Mouse (Mus musculus) heart, embryonic 13.5 days (tissue): Measurements from ENCODE around the gene Runx3. TPM values are rescaled to one million over a fixed set of nuclear protein-coding genes. Genes with fewer than 3 reads are reported as not detected.
"Not testable (repeated sequence)": the region's sequence is repeated elsewhere in the genome, so short reads cannot be mapped to it uniquely, and the experiment has no call there.

Experiments
- ATAC-seq: fragments of 200-750 bp; cut with Nextera tagmentation; 2 replicates; pipeline ENCODE4 v1.8.0; 2017; ENCODE audit warnings: moderate TSS enrichment; ENCODE audit not compliant: insufficient number of reproducible peaks, low FRiP score, low TSS enrichment; ENCODE audit errors: extremely low read depth
- H3K27ac ChIP-seq: fragments of 300-500 bp; sonication (generic); replicated peaks from 2 replicates; pipeline ENCODE4 v1.5.1; 2015; ENCODE audit warnings: moderate library complexity, mild to moderate bottlenecking, inconsistent platforms
- H3K27me3 ChIP-seq: fragments of 300-500 bp; sonication (generic); replicated peaks from 2 replicates; pipeline ENCODE4 v1.6.1; 2015; ENCODE audit warnings: mild to moderate bottlenecking, inconsistent platforms
- H3K36me3 ChIP-seq: fragments of 300-500 bp; sonication (generic); 2 replicates; pipeline ENCODE4 v1.6.1; 2015; ENCODE audit warnings: mild to moderate bottlenecking, inconsistent platforms
- H3K4me1 ChIP-seq: fragments of 300-500 bp; sonication (generic); 2 replicates; pipeline ENCODE4 v1.6.1; 2015; ENCODE audit warnings: inconsistent platforms
- H3K4me2 ChIP-seq: fragments of 300-500 bp; sonication (generic); 2 replicates; pipeline ENCODE4 v1.6.1; 2015; ENCODE audit warnings: inconsistent platforms, mild to moderate bottlenecking, moderate library complexity
- H3K4me3 ChIP-seq: fragments of 300-500 bp; sonication (generic); 2 replicates; pipeline ENCODE4 v1.5.1; 2015; ENCODE audit warnings: moderate library complexity, mild to moderate bottlenecking, inconsistent platforms
- H3K9ac ChIP-seq: fragments of 300-500 bp; sonication (generic); 2 replicates; pipeline ENCODE4 v1.6.1; 2015; ENCODE audit warnings: inconsistent platforms, mild to moderate bottlenecking, moderate library complexity
- H3K9me3 ChIP-seq: fragments of 300-500 bp; sonication (generic); 2 replicates; pipeline ENCODE4 v1.6.1; 2016; ENCODE audit warnings: inconsistent platforms
- WGBS: fragments of 180-500 bp; shearing (Covaris S2); methylation state at CpG from one replicate; pipeline ENCODE4 v1.1.7; 2015; ENCODE audit warnings: mixed read lengths; 5-methylcytosine and 5-hydroxymethylcytosine counted together
- polyA plus RNA-seq: library from polyadenylated mRNA; unstranded; fragments of >200 nt; fragmentation: Nextera tagmentation; extraction: Ambion mirVana; gene quantifications from 2 replicates; pipeline ENCODE4 v1.2.1, GENCODE M21; 2015

Gene Runx3
- polyA plus RNA-seq, 1 experiment from 2014 or later: 0.05 TPM

GRCm38 (mm10) chr4:135177568-135177967 is 57.1 kb downstream of the Runx3 start:
- no peak for ATAC-seq
- H3K27me3 ChIP-seq: peaks cover 85% of the 10 kb centered on the region
- no peak overlapping the region for H3K4me2 ChIP-seq
- no peak overlapping the region for H3K4me3 ChIP-seq
- no peaks in the 10 kb centered on the region for H3K36me3 ChIP-seq
- no peak overlapping the region for H3K9ac ChIP-seq
- no peaks in the 10 kb centered on the region for H3K9me3 ChIP-seq
- H3K27ac ChIP-seq: no peak overlapping the region
- H3K4me1 ChIP-seq: peaks cover 23% of the 10 kb centered on the region

DNA sequence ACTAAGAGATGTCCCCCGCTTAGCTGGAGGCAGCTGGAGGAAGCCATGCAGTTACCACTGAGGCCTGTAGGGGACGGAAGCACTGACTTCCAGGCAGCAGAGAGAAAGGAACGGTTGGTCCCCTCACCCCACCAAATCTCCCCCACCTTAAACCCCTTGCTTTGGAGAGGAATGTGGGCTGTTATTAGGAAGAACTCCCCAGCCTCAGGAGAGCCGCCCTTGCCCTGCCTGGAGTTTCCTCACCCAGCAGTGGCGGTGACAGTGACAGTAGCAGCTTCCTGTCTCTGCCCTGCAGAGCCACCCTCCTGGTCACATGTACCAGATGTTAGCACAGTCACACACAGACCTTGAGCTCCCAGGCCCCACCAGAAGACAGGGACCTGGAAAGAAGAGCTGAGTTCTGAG is 58.6 kb downstream of the Runx3 start:
- WGBS: 22% methylated on average over 5 of the region's 5 CpGs
- Histone ChIP-seq H3K9ac (no peak overlapping the region), H3K27me3 (peaks cover 70% of the 10 kb centered on the region)

GRCm38 (mm10) chr4:135181819-135182218 is 61.4 kb downstream of the Runx3 start:
- Histone ChIP-seq H3K9me3 (0 out of 2 replicates have a peak, but pooled peaks cover 2% of the 10 kb centered on the region), H3K4me1 (peaks cover 11% of the 10 kb centered on the region; the same call in 1 of the 2 replicates), H3K4me3 (no peak overlapping the region), H3K4me2 (no peak overlapping the region), H3K36me3 (no peaks in the 10 kb centered on the region), H3K27me3 (peaks cover 42% of the 10 kb centered on the region), H3K27ac (no peak overlapping the region), H3K9ac (no peak overlapping the region)
- WGBS: 77% methylated on average over 4 of the region's 4 CpGs
- no peak for ATAC-seq

More for the DNA sequence above, 58.6 kb downstream of the Runx3 start:
- Histone ChIP-seq H3K4me1 (peaks cover 23% of the 10 kb centered on the region), H3K36me3 (no peaks in the 10 kb centered on the region), H3K9me3 (0 out of 2 replicates have a peak, but pooled peaks cover 2% of the 10 kb centered on the region), H3K27ac (no peak overlapping the region), H3K4me2 (no peak overlapping the region), H3K4me3 (no peak overlapping the region)
- no peak for ATAC-seq

GRCm38 (mm10) chr4:135184277-135184676 is 63.8 kb downstream of the Runx3 start:
- H3K4me1 ChIP-seq, ATAC-seq, H3K9me3 ChIP-seq, H3K36me3 ChIP-seq, H3K9ac ChIP-seq, H3K27ac ChIP-seq, H3K4me3 ChIP-seq, H3K4me2 ChIP-seq: not testable (repeated sequence)
- 98% methylated on average over 7 of the region's 13 CpGs for WGBS
- peaks cover 18% of the 10 kb centered on the region; the same call in 1 of the 2 replicates for H3K27me3 ChIP-seq

DNA sequence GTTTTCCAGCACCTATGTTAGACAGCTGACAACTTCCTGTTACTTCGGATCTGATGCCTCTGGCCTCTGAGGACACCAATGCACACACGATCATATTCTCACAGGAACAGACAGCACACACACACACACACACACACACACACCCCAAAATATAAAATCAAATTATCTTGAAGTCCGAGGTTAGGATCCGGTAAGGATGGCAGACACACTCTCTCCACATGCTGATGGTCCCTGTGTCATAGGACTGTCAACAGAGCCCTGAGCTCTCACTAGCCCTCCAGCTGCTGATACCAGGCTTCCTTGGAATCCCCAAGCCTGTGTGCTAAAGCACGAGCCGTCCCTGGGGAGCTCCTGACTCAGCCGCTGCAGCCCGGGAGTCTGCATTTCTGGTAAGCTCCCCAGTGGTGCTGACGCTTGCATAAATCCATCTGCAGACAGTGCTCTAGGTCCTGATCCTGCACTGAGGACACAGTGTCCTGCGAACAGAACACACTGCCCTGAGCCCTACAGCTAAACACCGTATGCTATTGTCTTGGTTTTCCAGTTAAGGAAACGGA is 69.1 kb downstream of the Runx3 start:
- Histone ChIP-seq H3K27ac (no peak overlapping the region), H3K4me1 (no peaks in the 10 kb centered on the region), H3K9me3 (no peaks in the 10 kb centered on the region), H3K4me2 (no peak overlapping the region), H3K9ac (no peak overlapping the region), H3K27me3 (peaks cover 30% of the 10 kb centered on the region), H3K4me3 (no peak overlapping the region), H3K36me3 (no peaks in the 10 kb centered on the region)
- 77% methylated on average over 12 of the region's 12 CpGs for WGBS
- ATAC-seq: no peak

GRCm38 (mm10) chr4:135190364-135190763 is 69.9 kb downstream of the Runx3 start:
- H3K9me3 ChIP-seq: no peaks in the 10 kb centered on the region
- no peak overlapping the region for H3K4me3 ChIP-seq
- no peak overlapping the region for H3K27ac ChIP-seq
- H3K9ac ChIP-seq: no peak overlapping the region
- no peaks in the 10 kb centered on the region for H3K36me3 ChIP-seq
- no peak overlapping the region for H3K4me2 ChIP-seq
- WGBS: 95% methylated on average over 1 of the region's 1 CpGs
- no peaks in the 10 kb centered on the region for H3K4me1 ChIP-seq
- peaks cover 32% of the 10 kb centered on the region for H3K27me3 ChIP-seq
- ATAC-seq: no peak

DNA sequence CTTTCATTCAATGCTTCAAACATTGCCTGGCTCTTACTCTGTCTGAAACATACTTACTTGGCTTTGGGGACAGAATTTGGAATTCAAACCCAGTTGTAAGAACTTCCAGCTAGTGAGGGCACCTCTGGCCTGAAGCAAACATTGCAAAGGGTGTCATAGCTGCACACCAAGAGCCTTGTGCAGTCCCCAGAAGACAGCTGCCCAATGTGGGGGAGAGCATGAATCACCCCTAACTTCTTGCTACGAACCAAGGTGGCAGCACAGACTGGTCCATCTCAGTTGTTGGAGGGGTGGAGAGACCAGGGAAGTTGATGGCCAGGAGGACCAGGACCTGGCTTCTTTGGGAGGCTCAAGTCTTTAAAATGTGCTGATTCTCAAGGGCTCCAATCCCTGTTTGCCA is 70.7 kb downstream of the Runx3 start:
- Histone ChIP-seq H3K27me3 (peaks cover 35% of the 10 kb centered on the region), H3K4me3 (no peak overlapping the region), H3K27ac (no peak overlapping the region), H3K9ac (no peak overlapping the region), H3K9me3 (no peaks in the 10 kb centered on the region), H3K4me2 (no peak overlapping the region), H3K4me1 (no peaks in the 10 kb centered on the region), H3K36me3 (no peaks in the 10 kb centered on the region)
- no peak for ATAC-seq
- 50% methylated on average over 1 of the region's 1 CpGs for WGBS

DNA sequence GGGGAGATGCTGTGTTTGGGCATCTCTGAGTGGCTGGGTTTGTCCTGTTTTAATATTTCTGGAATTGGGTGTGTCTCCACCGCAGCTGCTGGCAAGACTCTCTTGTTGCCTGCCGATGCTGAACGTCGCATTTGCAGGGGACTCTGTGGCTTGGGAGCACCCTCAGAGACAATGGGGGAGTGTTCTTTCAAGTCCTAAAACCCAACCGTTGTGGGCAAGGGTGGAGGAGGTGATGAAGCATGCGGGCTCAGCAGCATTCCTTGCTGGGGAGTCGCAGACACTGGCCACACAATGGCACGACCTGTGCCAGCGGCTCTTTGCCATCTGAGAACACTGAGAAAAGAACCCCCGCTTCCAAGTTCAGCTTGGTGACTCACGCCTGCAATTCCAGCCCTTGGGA is 71.2 kb downstream of the Runx3 start:
- ATAC-seq: no peak
- H3K9ac ChIP-seq: no peak overlapping the region
- peaks cover 39% of the 10 kb centered on the region for H3K27me3 ChIP-seq
- no peak overlapping the region for H3K4me3 ChIP-seq
- H3K4me1 ChIP-seq: no peaks in the 10 kb centered on the region
- no peaks in the 10 kb centered on the region for H3K36me3 ChIP-seq
- no peaks in the 10 kb centered on the region for H3K9me3 ChIP-seq
- H3K27ac ChIP-seq: no peak overlapping the region
- WGBS: 74% methylated on average over 11 of the region's 11 CpGs
- H3K4me2 ChIP-seq: no peak overlapping the region

DNA sequence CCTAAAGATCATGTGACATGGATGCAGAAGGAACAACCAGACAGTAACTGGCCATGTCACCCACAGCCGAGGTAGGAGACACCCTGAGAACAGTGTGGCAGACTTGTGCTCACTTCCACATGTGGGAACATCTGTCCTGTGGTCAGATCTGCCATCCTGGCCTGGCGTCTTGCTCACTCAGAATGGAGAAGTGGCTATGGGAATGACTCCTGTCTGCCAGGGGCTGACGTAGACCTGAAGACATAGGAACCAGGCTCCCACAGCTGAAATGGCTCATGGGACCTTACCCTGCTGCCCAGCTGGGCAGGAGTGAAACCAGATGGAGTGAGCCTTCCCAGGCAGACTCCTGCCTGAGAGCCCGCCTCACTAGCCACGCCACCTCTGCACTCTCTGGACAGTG is 72.4 kb downstream of the Runx3 start:
- no peak overlapping the region for H3K4me3 ChIP-seq
- no peak for ATAC-seq
- H3K36me3 ChIP-seq: no peaks in the 10 kb centered on the region
- H3K4me2 ChIP-seq: no peak overlapping the region
- no peak overlapping the region for H3K9ac ChIP-seq
- no peaks in the 10 kb centered on the region for H3K4me1 ChIP-seq
- peaks cover 50% of the 10 kb centered on the region for H3K27me3 ChIP-seq
- 63% methylated on average over 5 of the region's 5 CpGs for WGBS
- no peaks in the 10 kb centered on the region for H3K9me3 ChIP-seq
- H3K27ac ChIP-seq: no peak overlapping the region

DNA sequence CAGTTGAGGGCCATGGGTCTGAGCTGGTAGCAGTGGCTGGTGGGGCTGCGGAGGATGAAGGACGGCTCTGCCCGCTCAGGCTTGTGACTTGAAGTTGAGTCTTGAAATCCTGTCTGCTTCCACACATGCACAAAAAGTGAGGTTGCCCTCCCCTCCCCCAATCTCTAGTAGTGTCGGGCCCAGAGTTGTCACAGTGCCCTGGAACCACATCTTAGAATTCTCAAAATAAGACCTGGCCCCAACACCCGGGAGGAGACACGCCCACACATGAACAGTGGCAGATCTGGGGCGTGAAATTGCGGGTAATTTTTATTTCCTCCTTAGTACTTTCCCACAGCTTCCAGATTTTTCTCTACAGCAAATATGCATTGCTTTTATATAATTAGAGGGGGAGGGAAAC is 77.4 kb downstream of the Runx3 start:
- Histone ChIP-seq H3K27ac (no peak overlapping the region), H3K9ac (no peak overlapping the region), H3K4me3 (no peak overlapping the region), H3K9me3 (no peaks in the 10 kb centered on the region), H3K36me3 (no peaks in the 10 kb centered on the region), H3K27me3 (peaks cover 57% of the 10 kb centered on the region), H3K4me2 (no peak overlapping the region), H3K4me1 (no peaks in the 10 kb centered on the region)
- WGBS: 78% methylated on average over 8 of the region's 8 CpGs
- ATAC-seq: no peak

DNA sequence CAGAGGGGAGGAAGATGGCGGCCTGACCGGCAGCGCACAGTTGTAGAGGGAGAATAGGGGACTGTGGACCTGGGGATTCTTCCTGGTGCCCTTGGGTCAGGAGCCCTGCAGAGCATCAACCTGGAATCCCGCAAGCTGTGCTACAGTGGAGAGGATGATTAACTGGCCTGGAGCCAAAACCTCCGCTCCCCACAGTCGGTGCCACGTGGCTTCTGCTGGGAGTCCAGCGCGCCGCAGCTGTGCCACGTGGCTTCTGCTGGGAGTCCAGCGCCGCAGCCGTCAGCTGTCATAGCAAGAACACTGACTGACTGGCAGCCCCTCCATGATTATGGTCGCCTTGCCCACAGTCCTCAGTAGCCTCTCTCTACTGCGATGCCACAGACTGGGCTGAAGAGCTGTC is 81.3 kb downstream of the Runx3 start:
- Histone ChIP-seq H3K9ac (no peak overlapping the region), H3K4me3 (no peak overlapping the region), H3K36me3 (no peaks in the 10 kb centered on the region), H3K9me3 (no peaks in the 10 kb centered on the region), H3K4me1 (peaks cover 17% of the 10 kb centered on the region), H3K27ac (no peak overlapping the region), H3K4me2 (no peak overlapping the region), H3K27me3 (peaks cover 59% of the 10 kb centered on the region)
- WGBS: 73% methylated on average over 16 of the region's 16 CpGs
- no peak for ATAC-seq

DNA sequence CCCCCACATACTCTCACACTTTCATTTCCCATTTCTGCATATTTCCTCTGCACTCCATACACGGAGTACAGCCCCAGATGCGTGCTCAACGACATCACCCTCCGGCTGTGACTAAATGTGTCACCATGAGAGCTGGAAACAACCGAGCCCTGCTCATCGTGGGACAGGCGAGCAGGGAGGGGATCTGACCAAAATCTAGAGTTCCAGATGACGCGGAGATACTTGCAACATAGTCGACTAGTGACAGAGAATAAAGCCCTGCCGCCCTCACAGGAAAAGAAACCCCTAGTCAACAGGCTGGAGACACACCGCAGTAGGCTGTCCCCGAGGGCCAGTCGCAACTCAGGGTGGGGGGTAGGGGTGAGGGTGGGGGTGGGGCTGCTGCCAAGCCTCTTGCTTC is 82.8 kb downstream of the Runx3 start:
- peak overlapping the region; percentile 72 for H3K9ac ChIP-seq
- no peaks in the 10 kb centered on the region for H3K9me3 ChIP-seq
- peak overlapping the region; percentile 42 for H3K4me3 ChIP-seq
- peak overlapping the region; percentile 69 for H3K4me2 ChIP-seq
- peaks cover 59% of the 10 kb centered on the region for H3K27me3 ChIP-seq
- no peaks in the 10 kb centered on the region for H3K36me3 ChIP-seq
- no peak overlapping the region for H3K27ac ChIP-seq
- H3K4me1 ChIP-seq: peaks cover 17% of the 10 kb centered on the region
- no peak for ATAC-seq
- 4% methylated on average over 14 of the region's 14 CpGs for WGBS
